Mouse (Mus musculus): ENCODE measurements around the gene Tmem274. TPM values are rescaled to one million over a fixed set of nuclear protein-coding genes. Genes with fewer than 3 reads are reported as not detected.

The Tmem274 gene
- polyA plus RNA-seq, 1 experiment from 2014 or later, result 0.28 TPM

DNA sequence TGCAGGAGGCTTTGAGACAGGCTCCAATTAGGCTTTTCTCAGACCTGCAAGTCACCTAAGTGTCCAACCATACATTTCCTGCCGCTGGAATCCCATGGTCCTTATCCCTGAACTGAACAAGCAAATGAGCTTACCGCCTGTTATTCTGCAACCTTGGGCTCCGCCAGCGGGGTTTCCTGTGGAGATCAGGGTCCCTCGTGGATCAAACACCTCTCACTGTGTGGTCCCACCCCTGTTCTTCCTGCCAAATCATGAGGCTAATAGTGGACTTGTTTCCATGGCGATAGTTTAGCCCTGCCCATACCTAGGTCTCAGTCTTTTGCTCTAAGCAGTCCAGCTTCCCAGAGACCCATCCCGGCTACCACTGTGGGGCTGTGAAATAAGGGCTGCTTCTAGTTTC, 49.2 kb downstream of the Tmem274 start:
- Histone ChIP-seq H3K36me3 (no peaks in the 10 kb centered on the region), H3K27ac (replicated peaks) (no peak overlapping the region), H3K9me3 (replicated peaks) (no peaks in the 10 kb centered on the region), H3K4me2 (replicated peaks) (no peak overlapping the region), H3K4me3 (replicated peaks) (no peak overlapping the region), H3K4me1 (peaks cover 26% of the 10 kb centered on the region), H3K9ac (no peak overlapping the region), H3K27me3 (no peaks in the 10 kb centered on the region)
- ATAC-seq (ENCODE audit: insufficient number of reproducible peaks, low FRiP score, low TSS enrichment, low read depth), result no peak
- 50% methylated on average over 7 of the region's 7 CpGs for WGBS

DNA sequence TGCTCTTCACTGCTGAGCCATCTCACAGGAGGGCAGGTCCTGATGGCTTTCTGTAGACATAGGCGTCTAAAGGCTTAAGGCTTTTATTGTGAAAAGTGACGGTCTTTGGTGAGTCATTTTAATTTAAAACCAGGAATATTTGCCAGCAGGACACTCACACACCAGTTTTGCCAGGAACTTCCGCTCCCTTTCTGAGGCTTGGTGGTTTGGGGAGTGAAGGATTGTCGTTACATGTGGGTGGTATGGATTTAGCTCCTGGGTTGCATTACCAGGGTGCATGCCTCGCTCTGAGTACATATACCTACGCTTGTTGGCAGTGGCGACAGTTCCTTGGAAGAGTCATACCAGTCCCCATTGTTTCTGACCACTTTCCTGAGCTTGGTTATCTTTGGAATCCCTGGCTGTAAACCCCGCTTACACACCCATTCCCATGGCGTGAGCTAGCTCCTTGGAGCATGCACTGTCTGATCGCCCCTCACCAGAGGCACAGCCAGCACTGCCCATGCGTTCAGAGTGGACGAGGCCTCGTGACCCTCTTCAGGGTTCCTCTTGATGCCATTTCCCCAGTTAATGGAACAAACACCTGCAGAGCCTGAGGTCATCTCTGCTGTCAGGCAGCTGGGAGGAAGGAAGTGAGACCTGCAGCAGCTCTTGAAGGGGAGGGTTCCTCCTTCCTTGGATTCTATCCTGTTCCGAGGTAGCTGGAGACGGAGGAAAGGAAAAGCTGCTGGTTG, 50.6 kb downstream of the Tmem274 start:
- H3K4me1 ChIP-seq, result peaks cover 26% of the 10 kb centered on the region
- no peak overlapping the region for H3K27ac ChIP-seq (replicated peaks)
- H3K36me3 ChIP-seq, result no peaks in the 10 kb centered on the region
- no peaks in the 10 kb centered on the region for H3K27me3 ChIP-seq
- no peak overlapping the region for H3K4me3 ChIP-seq (replicated peaks)
- no peaks in the 10 kb centered on the region for H3K9me3 ChIP-seq (replicated peaks)
- whole genome bisulfite sequencing, result 71% methylated on average over 15 of the region's 15 CpGs
- H3K4me2 ChIP-seq (replicated peaks), result no peak overlapping the region
- no peak for ATAC-seq (ENCODE audit: insufficient number of reproducible peaks, low FRiP score, low TSS enrichment, low read depth)
- no peak overlapping the region for H3K9ac ChIP-seq

DNA sequence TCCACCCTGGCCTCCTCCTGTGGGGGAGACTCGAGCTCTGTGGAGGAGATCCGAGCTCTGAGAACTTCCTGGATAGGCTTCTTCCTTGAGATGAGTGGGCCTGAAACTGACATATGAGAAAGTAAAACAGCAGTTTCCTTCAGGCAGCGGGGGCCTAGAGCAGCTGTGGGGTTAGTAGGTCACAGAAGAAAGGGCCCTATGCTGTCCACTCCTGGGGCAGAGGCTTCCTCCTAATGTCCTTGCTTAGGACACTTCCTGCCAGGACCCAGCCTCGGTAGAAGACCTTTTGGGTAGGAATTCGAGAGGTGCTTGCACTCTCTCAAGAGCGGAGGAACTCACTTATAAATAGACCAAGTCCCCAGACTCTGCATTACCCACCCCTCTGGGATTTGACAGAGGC, 52.5 kb downstream of the Tmem274 start:
- Histone ChIP-seq H3K36me3 (no peaks in the 10 kb centered on the region), H3K4me2 (replicated peaks) (no peak overlapping the region), H3K9ac (no peak overlapping the region), H3K9me3 (replicated peaks) (no peaks in the 10 kb centered on the region), H3K27ac (replicated peaks) (no peak overlapping the region), H3K4me3 (replicated peaks) (no peak overlapping the region), H3K4me1 (peaks cover 26% of the 10 kb centered on the region), H3K27me3 (no peaks in the 10 kb centered on the region)
- no peak for ATAC-seq (ENCODE audit: insufficient number of reproducible peaks, low FRiP score, low TSS enrichment, low read depth)
- 47% methylated on average over 6 of the region's 6 CpGs for WGBS

Other genes starting within 250 kb of the Tmem274 start
- 41.2 and 48.8 TPM in 2 replicates for gene Kif1b, start 169.7 kb upstream of the Tmem274 start, polyA plus RNA-seq (2015; fragmentation: Nextera tagmentation; extraction: Ambion mirVana)
- 42.5 and 45.8 TPM in 2 replicates for gene Ube4b, start 50.6 kb upstream of the Tmem274 start, polyA plus RNA-seq (2015; fragmentation: Nextera tagmentation; extraction: Ambion mirVana)
- gene Rbp7, start 22.4 kb upstream of the Tmem274 start, polyA plus RNA-seq (2015; fragmentation: Nextera tagmentation; extraction: Ambion mirVana), result 0.77 and 1.6 TPM in 2 replicates
- gene Nmnat1, start 7.8 kb downstream of the Tmem274 start, polyA plus RNA-seq (2015; fragmentation: Nextera tagmentation; extraction: Ambion mirVana), result 10.9 and 12.1 TPM in 2 replicates
- 46.2 and 46.8 TPM in 2 replicates for gene Lzic, start 7.9 kb downstream of the Tmem274 start, polyA plus RNA-seq (2015; fragmentation: Nextera tagmentation; extraction: Ambion mirVana)
- gene Ctnnbip1, start 40.9 kb downstream of the Tmem274 start, polyA plus RNA-seq (2015; fragmentation: Nextera tagmentation; extraction: Ambion mirVana), result 67.8 and 72.7 TPM in 2 replicates
- 64.5 and 71.4 TPM in 2 replicates for gene Clstn1, start 109.1 kb downstream of the Tmem274 start, polyA plus RNA-seq (2015; fragmentation: Nextera tagmentation; extraction: Ambion mirVana)
- gene Pik3cd, start 225.2 kb downstream of the Tmem274 start, polyA plus RNA-seq (2015; fragmentation: Nextera tagmentation; extraction: Ambion mirVana), result 5.0 and 5.9 TPM in 2 replicates

Data from embryonic facial prominence, embryonic 15.5 days (tissue).